Mouse (Mus musculus): Measurements from ENCODE around the gene Atg7. TPM values are rescaled to one million over a fixed set of nuclear protein-coding genes. Genes with fewer than 3 reads are reported as not detected.
A peak's percentile ranks its signal among the peaks of the same experiment; 100 is the strongest.
"Not testable (repeated sequence)": the region's sequence is repeated elsewhere in the genome, so short reads cannot be mapped to it uniquely, and the experiment has no call there.

Gene Atg7
- polyA plus RNA-seq, 1 experiment: 18.4 TPM

DNA sequence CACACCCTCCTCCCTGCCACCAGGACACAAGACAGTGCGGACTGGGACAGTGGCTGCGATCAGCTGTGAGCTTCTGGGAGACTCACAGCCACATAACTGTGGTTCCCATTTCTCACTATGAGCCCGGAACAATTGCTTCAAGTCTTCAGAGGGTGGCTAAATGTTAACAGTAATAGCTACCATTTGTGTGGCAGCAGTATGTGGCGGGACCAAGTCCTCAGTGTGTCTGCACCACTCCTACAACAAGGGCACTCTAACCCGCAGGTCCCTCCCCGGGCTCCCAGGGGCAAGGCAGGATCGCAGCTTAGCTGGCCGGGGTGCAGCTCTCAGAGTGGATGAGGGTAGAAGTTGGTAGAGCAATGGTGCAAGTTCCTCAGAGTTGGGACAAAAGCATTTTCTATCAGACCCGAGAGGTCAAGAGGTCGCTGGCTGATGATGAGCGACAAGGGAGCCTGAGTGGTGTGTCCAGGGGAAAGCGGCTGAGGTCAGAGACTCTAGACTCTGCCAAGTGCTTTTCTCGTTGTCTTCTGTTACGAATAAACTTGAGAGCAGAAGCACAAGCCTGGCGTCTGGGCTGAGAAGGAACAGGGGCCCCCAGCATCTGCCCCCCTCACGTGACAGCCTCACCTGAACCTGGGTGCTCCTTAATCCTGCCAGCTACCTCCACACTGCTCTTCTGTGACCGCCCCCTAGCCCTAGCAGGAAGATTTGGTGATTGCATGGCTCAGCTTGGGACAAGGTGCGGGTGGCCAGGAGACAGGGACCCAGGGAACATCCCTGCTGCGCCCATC is 231.4 kb downstream of the Atg7 start:
- no peak for DNase-seq (ENCODE audit: extremely low spot score in 1 of 2, low spot score in 1 of 2)

DNA sequence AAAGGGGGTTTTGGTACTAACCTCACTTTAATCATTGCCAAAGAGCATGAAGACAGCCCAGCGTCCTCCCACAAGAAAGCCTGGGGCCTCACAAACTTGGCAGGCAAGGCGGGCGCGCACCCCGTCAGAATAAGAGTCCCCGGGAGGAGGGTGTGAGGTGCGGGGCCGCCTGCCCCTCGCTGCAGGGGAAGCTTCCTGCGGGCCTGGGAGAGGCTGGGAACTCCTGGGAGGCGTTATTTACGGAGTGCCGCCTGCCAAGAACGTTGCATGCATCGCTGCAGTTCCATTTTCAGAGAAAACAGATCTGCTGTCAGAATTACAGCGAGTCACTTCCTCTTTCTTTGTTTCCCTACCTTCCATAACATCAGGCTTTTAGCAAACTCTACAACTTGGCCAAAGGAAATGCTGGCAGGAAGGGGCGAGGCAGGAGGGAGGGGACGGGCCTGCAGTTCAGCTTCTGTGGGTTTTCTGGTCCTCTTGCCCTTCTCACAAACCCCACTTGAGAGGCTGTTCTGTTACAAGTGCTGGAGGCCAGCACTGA is 232.2 kb downstream of the Atg7 start:
- DNase-seq (ENCODE audit: extremely low spot score in 1 of 2, low spot score in 1 of 2): peak; percentile 81 to 93

DNA sequence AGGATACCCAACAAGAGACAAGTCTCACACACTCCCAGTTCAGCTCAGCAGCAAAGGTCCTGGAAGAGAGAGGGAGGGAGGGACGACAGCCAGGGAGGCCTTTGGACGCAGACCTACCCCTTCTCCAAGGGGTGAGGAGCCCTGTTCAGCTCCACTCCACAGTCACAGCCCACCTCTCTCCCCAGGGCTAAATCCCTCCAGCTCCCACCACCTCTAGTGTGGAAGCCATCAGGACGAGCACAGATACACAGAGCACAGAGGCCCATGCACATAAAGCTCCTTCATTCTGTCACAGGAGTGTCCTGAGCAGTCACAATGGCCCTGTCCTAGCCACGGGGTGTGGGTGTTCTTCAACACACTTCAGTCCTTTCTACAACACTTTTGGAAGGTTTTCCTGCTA is 233.1 kb downstream of the Atg7 start:
- DNase-seq (ENCODE audit: extremely low spot score in 1 of 2, low spot score in 1 of 2): no peak

DNA sequence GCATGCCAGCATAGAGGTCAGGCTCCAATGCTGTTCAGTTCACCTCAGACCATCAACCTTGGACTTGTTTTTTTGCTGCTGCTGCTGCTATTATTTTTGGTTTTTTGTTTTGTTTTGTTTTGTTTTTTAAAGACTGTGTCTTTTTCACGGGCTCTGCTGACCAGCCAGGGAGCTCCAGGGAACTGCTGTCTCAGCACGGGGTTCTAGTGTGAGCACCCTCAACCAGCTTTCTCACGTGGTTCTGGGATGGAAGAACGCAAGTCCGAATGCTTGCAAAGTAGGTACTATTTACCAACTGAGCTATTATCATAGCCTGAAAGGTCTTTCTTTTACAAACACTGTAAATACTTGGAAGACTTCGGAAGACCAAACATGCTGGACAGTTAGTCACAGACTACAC is 233.6 kb downstream of the Atg7 start:
- no peak for DNase-seq (ENCODE audit: extremely low spot score in 1 of 2, low spot score in 1 of 2)

DNA sequence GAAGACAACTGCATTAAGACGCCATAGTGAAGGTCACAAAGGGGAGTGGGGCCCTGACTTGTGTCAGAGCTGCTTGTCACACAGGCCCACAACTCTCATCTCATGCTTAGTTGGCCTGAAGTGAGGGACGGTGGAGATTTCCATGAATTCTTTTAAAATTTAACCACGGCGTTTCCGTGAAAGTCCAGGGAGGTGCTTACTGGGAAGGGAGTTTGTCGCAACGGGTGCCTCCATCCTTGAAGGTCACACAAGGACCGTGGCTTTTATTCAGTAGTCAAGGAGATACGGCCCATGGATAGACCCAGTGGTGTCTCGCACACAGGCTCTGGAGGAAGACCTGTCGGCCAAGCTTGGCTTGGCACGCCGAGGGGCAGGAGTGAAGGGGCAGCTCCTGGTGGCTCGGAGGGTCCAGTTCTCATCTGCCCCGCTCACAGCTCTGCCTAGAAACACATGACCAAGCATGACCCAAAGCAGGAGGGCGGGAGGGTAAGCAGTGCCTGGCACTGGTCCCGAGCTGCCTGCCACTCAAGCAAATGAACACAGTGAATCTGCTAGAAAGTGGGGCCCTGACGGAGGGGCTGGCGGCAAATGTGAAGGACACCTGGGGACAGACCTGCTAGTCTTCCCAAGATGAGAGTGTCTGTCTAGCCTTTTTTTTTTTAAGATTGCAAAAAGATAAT is 236.1 kb downstream of the Atg7 start:
- no peak for DNase-seq (ENCODE audit: extremely low spot score in 1 of 2, low spot score in 1 of 2)

DNA sequence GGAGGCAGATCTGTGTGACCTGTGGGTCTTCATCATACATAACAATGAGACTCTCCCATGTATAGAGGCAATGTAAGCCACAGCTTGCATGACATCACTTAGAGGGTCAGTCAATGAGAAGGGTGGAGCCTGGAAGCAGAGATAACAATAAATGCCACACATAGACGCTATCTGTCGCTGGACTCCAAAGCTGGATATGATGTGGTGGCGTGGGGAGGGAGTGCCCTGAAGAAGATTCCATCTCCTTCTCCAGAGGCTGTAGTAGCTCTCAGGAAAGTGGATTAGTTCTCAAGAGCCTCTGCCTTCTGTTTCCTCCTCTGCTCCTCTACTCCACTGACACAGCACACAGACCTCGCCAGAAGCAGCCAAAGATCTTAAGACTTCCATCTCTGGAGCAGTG is 237.9 kb downstream of the Atg7 start:
- no peak for DNase-seq (ENCODE audit: extremely low spot score in 1 of 2, low spot score in 1 of 2)

DNA sequence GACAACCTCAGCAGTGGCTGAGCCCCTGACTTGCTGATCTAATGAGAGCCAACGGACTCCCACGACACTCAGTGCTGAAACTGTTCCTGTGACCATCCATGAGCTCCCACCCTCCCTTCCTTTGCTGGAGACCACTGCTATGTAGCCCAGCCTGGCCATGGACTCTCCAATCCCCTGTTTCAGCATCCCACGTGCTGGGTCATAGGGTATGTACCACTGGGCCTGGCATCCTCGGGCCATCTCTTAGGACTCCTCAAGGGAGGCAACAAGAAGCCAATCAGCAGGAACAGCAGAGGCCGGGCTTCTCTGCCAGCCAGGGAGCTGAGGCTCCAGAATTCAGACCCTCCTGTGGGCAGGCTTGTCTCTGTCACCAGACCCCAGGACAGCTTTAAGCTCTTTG is 239.3 kb downstream of the Atg7 start:
- no peak for DNase-seq (ENCODE audit: extremely low spot score in 1 of 2, low spot score in 1 of 2)

DNA sequence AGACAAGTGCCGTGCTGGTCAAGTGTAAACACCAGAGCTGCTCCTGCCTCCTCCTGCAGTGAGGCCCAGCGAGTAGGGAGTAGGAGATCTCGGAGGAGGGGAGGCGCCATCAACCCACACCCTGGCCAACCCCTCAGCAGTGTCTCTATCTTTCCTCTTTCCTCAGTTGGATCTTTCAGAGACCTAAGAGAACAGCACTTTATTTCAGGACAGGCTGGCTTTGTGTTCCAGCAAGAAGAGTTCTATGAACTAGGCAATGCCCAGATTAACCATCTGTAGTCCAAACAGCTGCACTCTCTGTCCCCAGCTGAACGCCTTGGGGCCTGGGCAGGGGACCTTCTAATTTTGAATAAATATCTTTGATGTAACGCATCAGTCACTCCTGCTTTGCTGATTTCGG is 239.8 kb downstream of the Atg7 start:
- peak in 1 of 2 experiments; percentile 34 for DNase-seq (ENCODE audit: extremely low spot score in 1 of 2, low spot score in 1 of 2)

DNA sequence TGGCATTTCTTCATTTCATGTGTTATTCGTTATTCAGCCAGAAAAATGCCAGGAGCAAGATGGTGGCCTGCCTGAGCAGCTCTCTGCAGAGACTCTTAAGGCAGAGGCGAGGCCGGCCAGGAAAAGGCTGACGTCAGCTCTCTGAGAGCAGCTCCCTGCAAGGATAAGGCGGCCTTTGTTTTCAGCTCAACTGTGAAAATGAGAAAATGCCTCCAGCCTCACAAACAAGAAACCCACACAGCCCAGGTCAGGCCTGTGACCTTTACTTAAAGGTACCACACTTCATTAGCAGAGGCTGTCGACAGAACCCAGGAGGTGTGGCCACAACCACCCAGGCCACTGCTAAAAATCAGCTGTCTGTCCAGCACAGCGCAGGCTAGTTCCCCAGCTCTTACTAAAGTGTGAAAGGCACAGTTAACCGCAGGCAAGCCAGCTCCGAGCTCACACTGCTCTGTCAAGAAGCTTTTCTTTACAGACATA is 240.4 kb downstream of the Atg7 start:
- peak in 1 of 2 experiments; percentile 82 for DNase-seq (ENCODE audit: extremely low spot score in 1 of 2, low spot score in 1 of 2)

DNA sequence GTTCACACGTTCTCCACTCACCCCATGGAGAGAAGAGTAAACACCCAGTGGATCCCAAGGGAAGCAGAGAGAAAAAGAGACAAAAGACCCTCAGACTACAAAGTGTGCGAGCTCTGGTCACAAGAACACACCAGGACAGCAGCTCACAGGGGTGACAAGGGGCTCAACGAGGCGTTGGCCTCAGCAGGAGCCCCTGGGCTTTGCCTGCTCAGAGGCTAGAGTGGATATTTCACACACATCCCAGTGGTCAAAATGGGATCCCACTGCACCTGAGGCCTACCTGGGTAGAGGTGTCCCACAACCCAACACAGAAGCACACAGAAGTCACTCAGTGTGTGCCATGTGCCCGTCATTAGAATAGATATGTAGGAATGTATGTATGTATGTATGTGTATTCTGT is 242.2 kb downstream of the Atg7 start:
- no peak for DNase-seq (ENCODE audit: extremely low spot score in 1 of 2, low spot score in 1 of 2)

DNA sequence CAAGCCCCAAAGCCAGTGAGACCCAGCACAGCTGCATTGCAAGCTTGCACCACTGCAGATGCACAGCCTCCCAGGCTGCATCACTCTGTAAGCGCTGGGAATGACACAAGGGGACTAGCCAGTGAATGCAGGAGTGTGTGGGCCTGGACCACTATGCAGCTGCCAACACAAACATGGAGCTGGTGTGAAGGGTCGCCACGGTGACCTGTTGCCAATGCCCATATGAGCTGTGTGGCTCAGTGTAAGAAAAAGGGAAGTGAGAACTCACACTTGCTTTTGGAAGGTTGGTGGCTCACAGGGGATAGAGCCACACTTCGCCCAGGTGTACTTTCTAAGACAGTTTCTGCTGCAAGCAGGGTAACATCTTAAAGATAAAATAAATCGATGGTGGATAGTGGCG is 243.1 kb downstream of the Atg7 start:
- DNase-seq (ENCODE audit: extremely low spot score in 1 of 2, low spot score in 1 of 2): no peak

DNA sequence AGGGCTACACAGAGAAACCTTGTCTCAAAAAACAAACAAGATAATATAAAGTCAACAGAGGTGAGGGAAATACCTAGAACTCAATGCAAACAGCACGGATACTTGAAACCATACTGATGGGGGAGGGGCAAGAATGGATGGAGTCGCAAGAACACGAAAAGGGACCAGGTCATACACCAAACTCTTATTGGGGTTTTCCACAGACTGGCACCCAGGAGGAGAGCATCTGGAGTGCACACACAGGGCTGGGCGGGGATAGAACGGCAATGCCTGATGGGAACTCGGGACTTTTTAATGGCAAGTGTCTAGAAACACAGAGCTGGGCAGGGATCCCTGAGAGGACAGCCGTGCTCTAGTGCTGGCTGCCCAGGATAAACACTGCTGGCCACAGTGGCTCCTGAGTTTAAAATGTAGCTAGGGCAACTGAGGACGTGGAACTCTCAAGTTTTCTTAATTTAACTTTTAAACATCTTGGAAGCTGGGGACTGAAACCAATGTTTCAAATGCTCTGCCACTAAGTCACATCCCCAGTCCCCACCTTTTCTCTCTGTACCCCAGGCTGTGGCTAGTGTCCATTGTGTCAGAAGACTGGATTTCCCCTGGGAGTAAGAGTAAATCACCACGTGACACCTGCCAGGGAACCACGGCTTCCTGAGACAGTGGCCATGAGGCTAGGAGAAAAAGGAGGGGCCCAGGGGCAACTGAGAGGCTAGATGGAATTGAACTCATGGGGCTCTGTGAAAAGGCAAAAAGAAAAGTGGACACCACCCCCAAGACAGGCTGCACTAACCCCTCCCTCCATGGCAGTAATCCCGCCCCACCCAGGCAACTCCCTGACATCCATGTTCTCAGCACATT is 243.8 kb downstream of the Atg7 start:
- DNase-seq (ENCODE audit: extremely low spot score in 1 of 2, low spot score in 1 of 2): no peak

DNA sequence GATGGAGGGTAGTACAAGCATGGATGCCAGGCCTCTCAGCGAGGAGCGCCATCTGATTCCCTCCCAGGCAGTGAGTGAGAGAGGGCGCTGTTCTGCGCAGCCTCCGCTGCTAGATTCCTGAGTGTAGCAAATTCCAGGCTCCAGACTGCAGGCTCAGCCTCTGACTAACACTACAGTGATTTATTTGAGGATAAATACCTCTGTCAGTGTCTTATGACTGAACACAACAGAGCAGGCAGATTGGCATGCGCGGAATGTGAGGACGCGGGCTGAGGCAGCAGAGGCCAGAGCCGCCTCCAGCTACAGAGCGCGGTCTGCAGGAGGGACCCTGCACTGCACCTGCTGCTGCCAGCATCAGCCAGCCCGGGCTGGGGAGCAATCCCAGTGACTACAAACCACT is 246.0 kb downstream of the Atg7 start:
- peak; percentile 75 to 81 for DNase-seq (ENCODE audit: extremely low spot score in 1 of 2, low spot score in 1 of 2)

DNA sequence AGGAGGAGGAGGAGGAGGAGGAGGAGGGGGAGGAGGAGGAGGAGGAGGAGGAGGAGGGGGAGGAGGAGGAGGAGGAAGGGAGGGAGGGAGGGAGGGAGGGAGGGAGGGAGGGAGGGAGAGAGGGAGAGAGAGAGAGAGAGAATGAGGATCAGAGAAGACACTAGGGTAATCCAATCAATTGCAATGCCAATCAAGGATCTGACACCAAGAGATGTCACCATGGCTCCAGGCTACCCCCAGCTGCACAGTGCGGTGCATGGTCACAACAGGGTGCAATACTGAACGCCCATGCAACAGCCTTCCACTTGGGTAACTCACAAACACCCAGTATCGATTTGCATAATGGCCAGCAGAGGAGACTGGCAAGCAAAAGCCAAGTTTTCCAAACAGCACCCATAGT is 247.1 kb downstream of the Atg7 start:
- not testable (repeated sequence) for DNase-seq (ENCODE audit: extremely low spot score in 1 of 2, low spot score in 1 of 2)

DNA sequence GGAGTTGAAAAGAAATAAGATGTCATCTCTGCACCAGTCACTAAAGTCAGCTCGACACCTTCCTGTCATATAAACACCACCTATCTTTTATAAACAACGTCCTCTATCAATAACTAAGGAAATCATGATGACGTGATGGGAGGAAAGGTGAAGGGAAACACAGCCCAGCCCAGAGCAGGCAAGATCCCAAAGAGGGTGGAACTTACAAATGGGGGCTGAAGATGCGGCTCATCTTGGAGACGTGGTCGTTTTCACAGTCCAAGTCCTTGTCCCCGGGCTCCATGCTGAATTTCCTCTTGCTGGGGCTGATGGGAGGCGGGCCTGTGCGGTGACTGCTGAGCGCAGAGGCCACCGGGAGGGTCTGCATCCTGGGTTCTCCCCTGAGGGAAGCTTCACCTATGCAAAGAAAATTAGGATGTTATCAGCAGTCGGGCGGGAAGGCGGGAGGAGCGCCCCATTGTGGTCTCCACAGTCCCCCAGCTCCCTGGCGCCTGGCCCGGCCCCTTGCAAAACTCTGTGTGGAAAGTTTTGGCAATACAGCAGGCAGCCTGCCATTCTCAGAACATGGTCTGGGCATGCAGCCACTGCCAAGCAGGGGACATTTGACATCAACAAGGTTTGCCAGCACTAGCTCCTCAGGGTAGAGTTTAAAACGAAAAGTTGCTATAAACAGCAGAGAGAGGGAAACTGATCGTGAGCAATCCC is 247.7 kb downstream of the Atg7 start:
- DNase-seq (ENCODE audit: extremely low spot score in 1 of 2, low spot score in 1 of 2): peak in 1 of 2 experiments; percentile 80

DNA sequence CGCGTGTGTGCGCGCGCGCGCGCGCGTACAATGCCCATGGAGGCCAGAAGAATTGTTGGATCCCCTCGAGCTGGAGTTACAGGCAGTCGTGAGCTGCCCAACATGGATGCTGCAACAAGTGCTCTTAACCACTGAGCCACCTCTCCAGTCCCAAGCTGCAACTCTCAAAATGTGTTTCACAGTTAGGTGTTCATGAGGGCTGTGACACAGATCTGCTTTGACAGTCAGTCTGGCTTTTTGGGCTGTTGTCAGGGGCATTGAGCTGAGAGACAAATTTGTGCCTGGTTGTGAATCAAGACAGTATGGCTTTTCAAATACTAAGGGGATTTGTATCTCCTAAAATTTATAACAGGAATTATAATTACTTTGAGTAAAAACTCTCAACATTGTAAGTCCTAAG is 248.4 kb downstream of the Atg7 start:
- no peak for DNase-seq (ENCODE audit: extremely low spot score in 1 of 2, low spot score in 1 of 2)

DNA sequence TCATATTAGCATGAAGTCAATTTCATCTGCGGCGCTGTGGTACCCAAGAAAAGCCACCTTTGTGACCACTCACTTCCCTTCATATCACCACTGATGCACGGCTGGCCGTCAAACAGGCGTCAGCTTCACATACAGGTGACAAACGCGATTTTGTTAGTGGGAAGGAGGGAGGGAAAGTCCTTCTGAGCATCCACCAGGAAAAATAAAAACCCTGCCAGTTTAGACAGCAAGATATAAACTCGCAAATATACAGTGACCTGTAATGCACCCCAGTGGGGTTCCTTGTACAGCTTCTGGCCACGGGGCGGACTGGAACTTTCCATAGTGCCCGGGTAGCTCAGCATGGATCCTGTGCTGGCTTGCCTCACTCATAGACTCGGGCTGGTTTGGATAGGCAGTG is 248.9 kb downstream of the Atg7 start:
- no peak for DNase-seq (ENCODE audit: extremely low spot score in 1 of 2, low spot score in 1 of 2)

DNA sequence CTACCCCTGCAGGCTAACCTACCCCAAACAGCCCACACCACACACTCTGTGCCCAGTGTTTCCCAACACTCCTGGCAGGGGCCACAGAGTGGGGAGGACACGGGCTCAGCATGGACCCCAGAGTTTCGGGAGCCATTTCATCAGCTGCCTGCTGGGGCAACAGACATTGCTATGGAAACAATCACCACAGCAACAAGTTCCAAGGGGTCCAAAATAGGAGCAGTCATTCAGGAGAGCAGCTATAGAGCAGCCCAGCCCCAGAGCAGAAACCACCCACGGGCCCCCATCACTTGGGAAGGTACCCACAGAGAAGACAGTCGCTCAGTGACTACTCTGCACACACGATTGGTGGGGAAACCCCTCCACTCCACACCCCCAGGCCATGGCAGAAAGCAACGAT is 249.5 kb downstream of the Atg7 start:
- DNase-seq (ENCODE audit: extremely low spot score in 1 of 2, low spot score in 1 of 2): peak; percentile 67 to 80

DNA sequence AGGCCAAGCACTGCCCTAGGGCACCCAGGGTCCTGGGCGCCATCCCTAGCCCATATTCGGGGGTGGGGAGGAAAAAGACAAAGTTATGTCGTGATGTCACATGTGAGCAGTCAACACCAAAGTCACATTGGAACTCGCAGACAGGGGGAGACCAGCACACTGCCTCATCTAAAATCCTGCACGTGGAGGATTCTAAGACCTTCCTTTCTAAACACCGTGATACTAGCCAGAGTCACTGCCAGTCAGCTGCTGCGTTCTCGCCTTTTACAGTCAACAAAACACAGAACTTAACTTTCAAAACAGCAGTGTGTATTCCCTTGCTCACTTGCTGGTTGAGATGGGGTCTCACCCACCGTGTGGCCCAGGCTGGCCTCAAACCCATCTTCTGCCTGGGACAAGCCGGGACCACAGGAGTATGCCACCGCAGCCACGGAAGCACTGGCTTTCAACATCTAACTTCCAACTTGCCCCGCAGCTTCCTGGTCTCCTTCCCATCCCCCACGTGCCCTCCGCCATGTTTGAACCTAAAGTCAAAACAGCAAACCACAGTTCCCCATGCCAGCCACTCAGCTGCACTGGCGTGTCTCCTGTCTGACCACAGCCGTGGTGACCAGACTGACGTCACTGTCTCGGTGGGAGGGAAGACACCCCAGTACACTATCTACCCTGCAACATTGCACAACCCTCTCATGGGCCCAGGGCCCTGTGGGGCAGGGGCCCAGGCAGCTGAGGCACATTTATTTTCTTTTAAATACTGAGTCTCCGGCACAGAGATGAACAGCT is 250.7 kb downstream of the Atg7 start:
- DNase-seq (ENCODE audit: extremely low spot score in 1 of 2, low spot score in 1 of 2): peak in 1 of 2 experiments; percentile 56

Data from frontal cortex, adult 2 months (tissue).